Mouse (Mus musculus): ENCODE results near the gene Dach2.
"Not testable (repeated sequence)": the region's sequence is repeated elsewhere in the genome, so short reads cannot be mapped to it uniquely, and the experiment has no call there.

Dach2 gene

DNA sequence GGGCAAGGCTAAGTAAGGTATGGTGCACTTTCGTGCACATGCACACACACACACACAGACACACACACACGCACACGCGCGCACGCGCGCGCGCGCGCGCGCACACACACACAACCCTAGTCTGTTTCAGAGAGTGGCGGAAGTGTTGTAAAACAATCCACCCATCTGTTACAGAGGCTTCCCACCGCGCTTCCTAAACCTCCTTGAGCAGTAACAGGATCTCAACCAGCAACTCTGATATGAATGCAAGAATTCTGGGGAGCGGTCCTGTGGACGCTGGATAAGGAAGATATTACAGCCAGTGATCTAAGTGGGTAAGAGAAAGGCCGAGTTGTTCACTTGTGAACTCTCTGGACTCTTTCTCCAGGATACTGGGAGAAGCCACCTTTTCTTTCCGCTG lies at the start of gene Dach2:
Gene Dach2 (plus strand): TSS at position 107 of the 400 bp plus-strand sequence.
- no peak for DNase-seq

DNA sequence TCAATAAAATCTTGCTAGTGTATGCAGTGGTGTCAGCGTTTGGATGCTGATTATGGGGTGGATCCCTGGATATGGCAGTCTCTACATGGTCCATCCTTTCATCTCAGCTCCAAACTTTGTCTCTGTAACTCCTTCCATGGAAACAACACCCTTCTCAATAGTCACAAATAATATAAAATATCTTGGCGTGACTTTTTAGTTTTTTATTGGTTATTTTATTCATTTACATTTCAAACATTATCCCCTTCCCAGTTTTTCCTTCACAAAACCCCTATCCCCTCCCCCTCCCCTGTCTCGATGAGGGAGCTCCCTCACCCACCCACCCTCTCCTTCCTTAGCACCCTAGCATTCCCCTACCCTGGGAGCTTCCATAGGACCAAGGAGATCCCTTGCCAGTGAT lies 44.9 kb upstream of the Dach2 start:
- DNase-seq, result not testable (repeated sequence)

DNA sequence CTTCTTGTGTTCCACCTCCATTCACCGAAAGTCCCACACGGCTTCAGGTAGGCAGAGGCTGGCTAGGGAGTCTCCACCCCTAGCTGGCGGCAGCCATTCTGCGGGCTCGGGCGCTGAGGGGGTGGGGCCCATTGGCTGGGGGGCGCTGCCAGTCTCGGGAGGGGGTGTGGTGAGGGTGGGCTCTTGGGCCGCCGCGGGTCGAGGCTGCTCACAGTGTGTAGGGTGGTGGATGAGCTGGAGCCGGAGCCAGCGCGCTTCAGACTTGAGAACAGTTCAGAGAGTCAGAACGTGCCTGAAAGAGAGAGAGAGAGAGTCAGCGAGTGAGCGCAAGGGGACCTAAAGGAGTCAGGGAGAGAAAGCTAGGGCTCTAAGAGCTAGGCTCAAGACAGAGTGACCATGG lies 721 bp downstream of the Dach2 start:
- DNase-seq, result peak; percentile 60

DNA sequence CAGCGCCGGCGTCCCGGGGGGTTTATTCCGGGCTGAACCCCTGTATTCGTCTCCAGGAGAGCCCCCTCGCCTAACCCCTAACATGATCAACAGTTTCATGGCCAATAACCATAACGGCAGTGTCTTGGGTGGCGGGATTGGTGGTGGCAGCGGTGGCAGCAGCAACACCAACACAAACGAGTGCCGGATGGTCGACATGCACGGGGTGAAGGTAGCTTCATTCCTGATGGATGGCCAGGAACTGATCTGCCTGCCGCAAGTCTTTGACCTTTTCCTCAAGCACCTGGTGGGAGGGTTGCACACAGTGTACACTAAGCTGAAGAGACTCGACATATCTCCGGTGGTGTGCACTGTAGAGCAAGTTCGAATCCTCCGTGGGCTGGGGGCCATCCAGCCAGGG lies 1.2 kb downstream of the Dach2 start:
- no peak for DNase-seq

DNA sequence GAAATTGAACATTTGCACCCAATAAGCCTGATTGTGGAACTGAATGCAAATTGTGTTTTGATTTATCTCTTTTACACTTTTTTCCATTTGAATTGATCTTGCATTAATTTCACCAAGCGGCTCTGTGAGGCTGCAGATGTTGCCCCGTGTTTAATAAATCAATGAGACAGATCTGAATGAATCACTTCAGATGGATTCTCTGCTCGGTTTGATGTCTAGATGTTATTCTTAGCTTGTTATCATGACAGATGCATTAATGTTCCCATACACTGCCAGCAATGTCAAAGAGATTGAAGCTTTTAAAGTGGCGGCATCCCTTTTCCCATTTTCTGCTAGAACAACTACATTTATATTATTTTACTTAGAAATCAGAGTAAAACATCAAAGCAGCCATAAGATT lies 7.0 kb downstream of the Dach2 start:
- DNase-seq, result no peak

DNA sequence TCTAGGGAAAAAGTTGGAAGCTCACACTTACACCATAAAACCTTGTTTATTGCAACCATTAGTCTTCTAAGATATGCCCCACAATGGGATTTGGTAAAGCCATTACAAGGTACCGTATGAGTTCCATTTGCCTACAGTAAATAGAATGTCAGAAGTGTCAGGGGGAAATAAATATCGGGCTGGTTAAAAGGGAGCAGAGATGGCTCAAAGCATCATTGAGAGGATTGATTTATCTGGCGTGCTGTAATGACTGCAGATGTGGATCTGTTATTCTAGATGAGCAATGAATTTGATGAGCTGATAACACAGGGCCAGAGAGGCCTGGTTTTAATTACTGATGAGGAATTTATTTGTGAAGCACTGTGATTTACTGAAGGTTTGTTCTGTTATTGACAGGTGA lies 40.8 kb downstream of the Dach2 start:
- no peak for DNase-seq

DNA sequence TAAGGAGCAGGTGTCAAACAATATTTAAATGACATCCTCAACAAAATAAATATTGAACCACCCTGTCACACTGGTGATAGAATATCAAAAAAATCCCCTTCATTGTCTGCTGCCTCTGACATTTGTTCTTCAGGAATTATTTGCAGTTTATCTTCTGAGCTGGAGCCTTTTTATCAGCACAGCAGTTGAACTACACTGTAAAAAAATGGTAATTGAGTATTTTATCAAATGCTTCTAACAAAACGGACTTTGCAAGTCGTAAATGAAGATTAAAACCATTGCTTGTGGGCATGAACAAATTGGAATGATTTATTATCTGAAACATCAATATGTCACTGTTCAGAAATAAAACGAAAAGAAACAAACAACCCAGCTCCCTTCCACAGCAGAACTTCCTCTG lies 97.1 kb downstream of the Dach2 start:
- DNase-seq, result no peak

DNA sequence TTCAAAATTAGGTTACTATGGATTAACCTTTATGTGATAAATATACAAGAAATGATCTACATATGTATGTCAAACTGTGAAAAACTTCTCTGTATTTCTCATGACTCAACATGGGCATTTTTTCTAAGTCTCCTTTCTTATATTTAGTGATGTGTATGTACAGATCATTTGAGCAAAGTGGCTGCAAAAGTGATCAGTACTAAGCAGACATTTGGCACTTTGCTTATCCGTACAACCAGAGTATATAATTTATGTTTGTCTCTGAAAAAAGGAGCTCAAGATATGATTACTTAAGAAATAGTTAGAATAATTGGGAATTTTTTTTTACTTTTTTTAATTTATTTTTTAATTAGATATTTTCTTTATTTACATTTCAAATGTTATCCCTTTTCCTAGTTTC lies 111.4 kb downstream of the Dach2 start:
- DNase-seq, result no peak

DNA sequence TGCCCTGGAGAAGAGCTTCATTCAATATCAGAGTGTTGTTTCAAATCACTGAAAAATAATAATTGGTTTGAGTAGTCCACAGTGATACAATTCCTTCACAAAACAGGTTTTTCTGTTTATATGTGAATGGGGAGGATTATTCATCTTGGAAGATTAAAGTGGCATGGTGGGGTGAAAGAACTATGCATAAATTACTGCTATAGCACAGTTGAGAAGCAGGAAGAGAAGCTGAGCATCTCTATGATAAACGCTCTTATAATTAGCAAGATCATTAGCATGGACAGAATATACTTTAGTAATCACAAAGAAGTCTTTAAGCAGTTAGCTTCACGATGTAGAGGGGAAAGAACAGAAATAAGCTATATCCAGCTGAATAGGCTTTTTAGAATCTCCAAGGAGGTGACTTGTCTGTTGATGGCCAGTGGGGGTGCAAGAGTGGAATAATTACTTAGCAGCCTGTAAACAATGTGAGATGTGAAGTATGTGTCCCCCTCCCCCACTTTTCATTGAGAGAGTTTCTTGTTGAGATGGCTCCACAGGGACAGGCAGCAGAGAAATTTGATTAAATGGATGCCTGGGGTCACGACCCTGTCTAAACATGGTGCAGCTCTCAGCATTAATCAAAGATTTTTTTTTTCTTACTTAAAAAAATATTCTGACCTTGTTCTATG lies 124.3 kb downstream of the Dach2 start:
- no peak for DNase-seq

DNA sequence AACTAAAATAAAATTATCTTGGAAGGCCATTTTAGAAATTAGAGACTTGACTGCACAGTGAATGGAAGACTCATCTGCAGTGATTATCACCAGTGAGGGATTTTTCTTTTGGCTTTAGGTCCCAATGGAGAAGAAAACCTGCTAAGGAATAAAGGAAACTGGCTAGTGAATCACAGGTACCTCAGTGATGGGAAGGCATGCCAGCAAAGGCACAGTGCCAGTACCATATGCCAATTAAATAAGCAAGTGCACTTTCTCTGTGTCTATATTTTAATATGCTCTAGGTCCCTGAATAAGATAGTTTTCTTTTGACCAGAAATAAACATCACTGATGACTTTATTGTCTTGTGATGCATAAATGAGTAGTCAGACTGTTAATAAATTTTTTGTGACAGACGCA lies 184.8 kb downstream of the Dach2 start:
- no peak for DNase-seq

DNA sequence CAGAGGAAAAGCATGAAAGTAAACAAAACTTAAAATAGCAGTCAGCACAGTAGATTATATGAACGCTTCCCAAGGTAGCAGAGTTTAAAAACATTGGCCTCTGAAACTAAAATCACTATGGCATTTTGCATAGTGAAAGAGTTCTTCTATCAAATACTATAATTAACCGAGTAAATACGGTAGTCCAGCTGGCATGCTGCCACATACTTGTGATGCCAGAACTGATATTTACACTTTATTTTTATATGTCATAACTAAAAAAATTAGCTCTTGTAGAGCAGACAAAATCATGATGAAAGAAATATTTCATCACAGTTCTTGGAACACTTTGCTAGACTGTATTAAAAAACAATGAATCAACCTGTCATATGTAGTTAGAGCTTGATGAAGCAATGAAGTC lies 247.8 kb downstream of the Dach2 start:
- DNase-seq, result peak; percentile 11

DNA sequence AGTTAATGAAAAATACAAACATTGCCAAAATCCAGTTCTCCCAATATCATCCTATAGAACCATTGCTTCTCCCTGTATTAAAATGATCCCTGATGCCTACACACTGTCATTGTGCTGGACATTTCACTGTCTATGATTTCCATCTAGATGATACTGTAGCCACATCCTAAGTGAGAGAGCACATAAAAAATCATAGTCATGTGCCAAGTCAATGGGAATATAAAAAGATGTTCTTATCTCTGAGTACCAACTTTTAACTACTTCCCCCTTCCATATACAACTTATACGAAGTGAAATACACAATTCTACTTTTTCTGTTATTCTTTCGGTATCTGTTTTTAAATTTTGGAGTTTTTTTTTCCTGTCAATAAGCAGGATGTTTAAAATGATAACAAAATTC lies 266.6 kb downstream of the Dach2 start:
- no peak for DNase-seq

DNA sequence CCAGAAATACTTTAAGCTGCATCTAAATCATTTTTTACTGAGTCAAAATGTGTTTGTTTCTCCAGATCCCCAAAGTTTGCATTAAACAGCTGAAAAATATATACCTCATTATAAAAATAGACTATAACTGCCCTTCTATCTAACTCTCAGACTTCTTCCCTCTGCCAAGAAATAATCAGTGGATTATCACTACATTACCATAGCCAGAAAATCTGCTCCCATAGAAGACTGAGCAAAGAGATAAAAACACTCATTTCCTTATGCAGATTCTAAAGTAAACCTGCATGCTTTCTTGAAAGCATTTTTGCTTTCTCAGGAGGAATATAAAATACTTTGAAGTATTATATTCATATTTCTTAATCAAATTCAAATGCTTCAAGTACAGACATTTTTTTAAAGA lies 368.8 kb downstream of the Dach2 start:
- no peak for DNase-seq

DNA sequence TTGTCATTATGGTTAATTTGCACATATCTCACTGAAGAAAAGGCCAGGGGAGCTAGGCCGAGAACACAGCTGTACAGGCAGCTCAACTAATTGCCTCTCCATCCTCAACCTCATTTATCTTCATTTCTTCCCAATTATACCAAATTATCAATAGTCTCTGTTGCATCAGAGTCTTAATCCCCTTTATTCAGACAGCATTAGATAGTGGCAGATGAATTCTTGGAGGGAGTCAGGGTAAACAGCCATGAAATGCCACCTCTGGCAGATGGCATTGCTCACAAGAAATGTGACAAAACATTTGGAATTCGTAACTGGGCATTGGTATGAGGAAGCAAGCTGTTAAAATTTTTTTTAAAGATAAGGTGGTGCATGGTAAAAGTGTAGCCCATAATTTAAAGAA lies 389.9 kb downstream of the Dach2 start:
- DNase-seq, result no peak

DNA sequence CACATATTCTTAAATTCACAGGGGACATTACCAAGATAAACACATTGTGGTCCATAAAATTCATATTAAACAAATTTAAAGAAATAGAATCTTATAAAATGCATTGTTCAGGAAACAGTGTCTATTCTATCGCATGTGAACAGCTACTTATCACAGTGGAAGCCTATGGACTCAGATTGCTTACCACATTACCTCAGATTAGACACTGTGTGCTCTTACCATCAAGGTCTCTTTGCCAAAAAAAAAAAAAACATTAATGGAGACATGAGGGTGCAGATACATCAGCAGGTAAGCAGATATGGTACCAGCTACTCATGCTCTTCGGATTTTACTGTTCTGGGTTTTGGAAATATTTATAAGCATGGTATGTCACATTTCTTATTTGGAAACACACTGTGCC lies 415.1 kb downstream of the Dach2 start:
- DNase-seq, result no peak

DNA sequence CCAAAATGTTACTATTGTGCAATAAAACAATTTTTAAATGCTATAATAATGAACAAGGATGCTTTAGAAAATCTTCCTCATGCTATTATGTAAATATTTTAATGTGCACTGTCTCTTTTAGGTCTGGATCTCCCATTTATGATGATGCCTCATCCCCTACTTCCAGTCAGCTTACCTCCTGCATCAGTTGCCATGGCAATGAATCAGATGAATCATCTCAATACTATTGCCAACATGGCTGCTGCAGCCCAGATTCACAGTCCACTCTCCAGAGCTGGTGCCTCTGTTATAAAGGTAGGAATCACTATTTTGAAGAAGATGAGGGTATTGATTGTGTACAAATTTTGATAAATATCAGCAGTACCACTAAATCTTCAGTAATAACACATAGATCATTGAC lies 426.8 kb downstream of the Dach2 start:
- no peak for DNase-seq

DNA sequence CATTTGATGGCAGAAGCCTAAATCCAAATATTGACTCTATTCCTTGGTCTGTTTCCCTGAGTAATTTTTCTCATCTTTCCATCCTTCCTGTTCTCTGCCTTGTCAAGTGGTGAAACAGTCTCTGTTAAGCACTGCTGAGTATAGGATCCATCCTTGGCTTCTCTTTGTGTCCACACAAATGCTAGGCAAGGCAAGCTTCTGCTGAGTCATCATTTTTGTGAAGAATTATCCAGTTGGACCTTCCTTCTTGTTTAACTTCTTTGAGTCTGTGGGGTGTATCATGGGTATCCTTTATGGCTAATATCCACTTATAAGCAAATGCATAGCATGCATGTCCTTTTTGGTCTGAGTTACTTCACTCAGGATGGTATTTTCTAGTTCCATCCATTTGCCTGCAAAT lies 449.8 kb downstream of the Dach2 start:
- no peak for DNase-seq

DNA sequence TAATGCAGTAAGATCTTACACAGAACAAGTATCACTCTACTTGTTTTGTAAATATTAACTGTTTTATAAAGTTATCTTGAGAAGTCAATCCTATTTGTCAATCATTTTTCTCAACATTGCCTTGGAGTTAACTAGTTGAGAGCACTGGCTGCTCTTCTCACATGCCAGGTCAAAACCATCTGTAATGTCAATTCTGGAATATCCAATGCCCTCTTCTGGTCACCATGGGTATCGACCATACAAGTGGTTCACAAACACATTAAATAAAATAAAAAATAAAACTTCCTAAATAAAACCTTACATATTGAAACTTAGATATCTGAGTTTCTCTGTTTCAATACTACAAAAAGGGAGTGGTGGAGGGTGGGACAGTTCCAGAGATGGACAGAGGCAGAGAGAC lies 495.0 kb downstream of the Dach2 start:
- no peak for DNase-seq

DNA sequence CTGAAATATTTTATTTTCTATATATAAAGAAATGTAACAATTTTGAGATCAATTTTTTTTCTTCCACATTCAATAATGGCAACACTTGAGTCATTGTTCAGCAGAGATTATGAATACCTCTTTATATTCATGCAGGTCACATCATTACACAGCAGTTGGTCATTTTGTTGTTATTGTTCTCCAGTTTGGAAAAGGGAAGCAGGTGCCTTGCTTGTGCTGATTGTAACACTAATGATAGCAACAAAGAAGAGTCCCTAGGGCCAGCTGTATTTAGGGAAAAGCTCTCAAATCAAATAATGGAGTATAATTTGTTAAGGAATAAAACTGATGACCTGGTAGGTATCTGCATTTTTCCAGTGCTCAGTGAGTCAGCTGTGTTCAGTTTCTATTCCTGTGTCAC lies 513.1 kb downstream of the Dach2 start:
- no peak for DNase-seq

DNA sequence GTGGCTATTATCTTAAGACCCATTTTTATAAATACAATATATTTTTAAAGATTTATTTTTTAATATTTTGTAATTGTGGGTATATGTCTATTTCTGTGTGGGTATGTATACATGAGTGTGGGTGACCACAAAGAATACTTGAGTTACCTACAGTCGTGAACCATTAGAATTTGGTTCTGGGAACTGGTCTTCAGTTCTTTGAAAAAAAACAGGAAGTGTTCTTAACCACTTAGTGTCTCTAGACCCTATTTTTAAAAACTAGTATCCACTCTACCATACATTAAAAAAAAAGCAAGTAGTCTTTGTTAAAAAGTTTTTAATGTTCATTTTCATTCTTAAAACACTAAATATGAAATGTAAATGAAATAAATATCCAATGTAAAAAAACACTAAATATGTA lies 529.5 kb downstream of the Dach2 start:
- DNase-seq, result no peak

DNA sequence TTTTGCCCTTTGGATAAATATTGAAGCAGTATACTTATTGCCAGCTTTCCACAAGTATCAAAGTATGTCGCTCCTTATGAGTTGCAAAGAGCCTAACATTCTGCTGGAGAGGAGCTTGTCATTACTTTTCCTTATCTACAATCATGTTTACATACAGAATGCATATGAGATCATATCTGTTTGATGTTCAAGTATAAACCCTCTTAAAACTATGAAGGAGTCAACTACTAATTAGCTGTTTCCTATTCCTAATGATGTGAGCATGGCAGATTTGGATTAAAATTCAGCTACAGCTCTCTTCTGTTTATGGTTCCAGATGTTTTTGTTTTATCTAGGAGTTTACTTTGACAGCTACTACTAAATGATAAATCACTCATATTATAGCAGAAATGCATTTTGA lies 535.8 kb downstream of the Dach2 start:
- DNase-seq, result no peak

DNA sequence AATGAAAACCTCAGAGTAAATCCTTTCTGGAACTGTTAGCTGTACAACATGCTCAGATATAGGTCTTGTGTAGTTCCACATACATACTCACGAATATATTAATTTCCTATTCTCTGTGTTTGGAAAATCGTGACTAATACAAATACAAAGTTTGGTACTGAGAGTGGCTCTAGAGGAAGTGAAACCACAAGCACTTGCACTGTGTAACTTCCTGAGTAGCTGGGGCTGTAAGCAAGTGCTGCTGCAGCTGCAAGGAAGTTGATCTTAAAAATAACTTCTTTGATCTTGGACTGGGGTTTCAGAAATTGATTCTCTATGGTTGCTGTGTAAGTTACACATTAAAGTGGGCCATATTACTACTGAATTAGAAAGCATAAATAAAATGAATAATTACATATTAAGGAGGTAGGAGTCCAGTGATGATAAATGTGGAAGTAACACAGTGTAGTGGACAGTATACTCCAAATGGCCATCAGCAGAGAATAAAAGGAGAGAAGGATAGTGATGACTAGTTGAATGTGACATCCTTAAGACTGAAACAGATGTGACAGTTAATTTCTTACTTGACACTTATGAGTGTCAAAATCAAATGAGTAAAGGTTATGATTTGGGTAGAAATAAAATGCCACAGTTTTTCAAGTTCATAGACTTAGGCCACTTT lies 570.7 kb downstream of the Dach2 start:
- DNase-seq, result peak; percentile 1
